Mouse (Mus musculus) induced T-regulatory cell, adult 2 months (primary cell): ENCODE results near the gene Rint1.

Experiments used
- DNase-seq: peaks from one replicate; pipeline ENCODE4 v3.0.0-alpha.2; 2012; ENCODE audit warnings: low read depth

The Rint1 gene

DNA sequence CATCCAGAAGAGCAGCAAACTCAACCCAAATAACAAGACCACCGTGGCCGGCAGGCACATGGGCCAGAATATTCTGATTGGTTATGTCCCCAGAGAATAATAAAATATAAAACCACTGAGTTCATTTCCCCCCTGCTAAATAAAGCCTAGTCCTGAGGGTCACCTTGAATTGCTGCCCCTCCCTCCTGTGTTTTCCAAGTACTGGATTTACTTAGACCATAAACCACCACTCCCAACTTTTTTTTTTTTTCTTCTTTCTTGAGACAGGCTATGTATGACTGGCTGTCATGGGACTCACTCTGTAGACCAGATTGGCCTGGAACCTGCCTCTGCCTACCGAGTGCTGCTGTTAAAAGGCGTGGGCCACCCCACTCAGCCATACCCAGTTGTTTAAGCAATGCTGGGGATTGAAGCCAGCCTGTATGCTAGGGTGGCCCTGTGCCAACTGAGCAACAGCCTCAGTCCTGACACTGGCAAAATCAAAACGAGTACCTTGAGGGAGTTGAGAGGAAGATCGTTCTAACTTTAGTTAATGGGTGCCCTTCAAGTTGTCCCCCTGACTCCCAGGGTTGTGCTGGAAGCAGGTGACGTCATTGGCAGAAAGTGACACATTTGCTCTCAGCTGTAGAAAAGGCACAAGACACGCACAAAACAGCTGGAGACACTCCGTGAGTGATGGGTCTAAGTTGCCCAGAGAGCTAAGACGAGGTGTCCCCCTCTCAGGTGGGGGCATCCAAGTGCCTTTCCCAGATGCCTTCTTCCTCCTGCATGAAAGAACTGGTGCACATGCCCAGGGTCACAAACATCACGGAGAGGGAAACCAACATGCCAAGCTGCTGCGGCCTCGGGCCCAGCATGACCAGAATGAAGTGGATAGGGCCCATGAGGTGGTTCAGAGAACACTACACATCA lies 76.8 kb downstream of the Rint1 start:
- no peak for DNase-seq

- DNase-seq: no peak
These were observed 78.4 kb downstream of the Rint1 start for GRCm38 (mm10) chr5:23865941-23866340.
